8 mouse cellular contexts compared by ENCODE assay signal in genomic region chr12:112958303-112958702, GRCm38 (mm10). TPM values are rescaled to one million over a fixed set of nuclear protein-coding genes. Genes with fewer than 3 reads are reported as not detected.
DNase-seq lines count a peak whose midpoint lies in the region; ATAC-seq lines count a peak whose summit lies in the region.

No protein-coding gene starts in this region.

- no peaks in the 10 kb centered on the region for H3K27me3 ChIP-seq in embryonic facial prominence, embryonic 10.5 days (replicated peaks; ENCODE audit: low read depth, poor library complexity, severe bottlenecking)
- H3K27me3 ChIP-seq in intestine, embryonic 16.5 days (replicated peaks; ENCODE audit: control insufficient read depth, insufficient read depth, low read length), result no peaks in the 10 kb centered on the region
- H3K27me3 ChIP-seq in midbrain, embryonic 12.5 days, result no peaks in the 10 kb centered on the region

- 41% methylated on average over 4 of the region's 4 CpGs for WGBS in embryonic facial prominence, embryonic 10.5 days
- 33% methylated on average over 4 of the region's 4 CpGs for WGBS in intestine, embryonic 16.5 days
- WGBS in midbrain, embryonic 12.5 days, result 36% methylated on average over 4 of the region's 4 CpGs

- H3K4me2 ChIP-seq in intestine, embryonic 16.5 days (ENCODE audit: low read depth, low read length), result no peak overlapping the region
- H3K4me2 ChIP-seq in midbrain, embryonic 12.5 days (replicated peaks), result no peak overlapping the region

- peak; percentile 47 for ATAC-seq in intestine, embryonic 16.5 days
- peak; percentile 16; the same call in 1 of the 2 replicates for ATAC-seq in midbrain, embryonic 12.5 days (ENCODE audit: low FRiP score, low read depth)

- H3K9me3 ChIP-seq in embryonic facial prominence, embryonic 10.5 days, result no peaks in the 10 kb centered on the region
- H3K9me3 ChIP-seq in intestine, embryonic 16.5 days (ENCODE audit: control insufficient read depth, low read length), result no peaks in the 10 kb centered on the region
- H3K9me3 ChIP-seq in midbrain, embryonic 12.5 days, result no peaks in the 10 kb centered on the region

- peak; percentile 39 for DNase-seq in cerebellum, adult 9-10 months
- no peak for DNase-seq in cerebellum, adult 11 months
- peak; percentile 55 for DNase-seq in right cerebral cortex, postnatal 14 days
- no peak for DNase-seq in right cerebral cortex, postnatal 25 days
- DNase-seq in embryonic facial prominence, embryonic 10.5 days (ENCODE audit: low spot score), result peak; percentile 66
- no peak for DNase-seq in layer of hippocampus, postnatal 14 days (ENCODE audit: low spot score in 2 of 2)

- H3K9ac ChIP-seq in intestine, embryonic 16.5 days (ENCODE audit: low read depth, low read length), result no peak overlapping the region
- no peak overlapping the region for H3K9ac ChIP-seq in midbrain, embryonic 12.5 days (replicated peaks)

- peaks cover 66% of the 10 kb centered on the region for H3K36me3 ChIP-seq in embryonic facial prominence, embryonic 10.5 days (replicated peaks)
- H3K36me3 ChIP-seq in intestine, embryonic 16.5 days (ENCODE audit: control insufficient read depth, insufficient read depth, low read length), result peaks cover 21% of the 10 kb centered on the region
- peaks cover 45% of the 10 kb centered on the region for H3K36me3 ChIP-seq in midbrain, embryonic 12.5 days

- no peaks in the 10 kb centered on the region for H3K4me1 ChIP-seq in embryonic facial prominence, embryonic 10.5 days
- H3K4me1 ChIP-seq in intestine, embryonic 16.5 days (ENCODE audit: control insufficient read depth, insufficient read depth, low read length), result 0 out of 2 replicates have a peak, but pooled peaks cover 2% of the 10 kb centered on the region
- no peaks in the 10 kb centered on the region for H3K4me1 ChIP-seq in midbrain, embryonic 12.5 days

- no peak overlapping the region for H3K4me3 ChIP-seq in embryonic facial prominence, embryonic 10.5 days
- no peak overlapping the region for H3K4me3 ChIP-seq in intestine, embryonic 16.5 days (ENCODE audit: low read length)
- no peak overlapping the region for H3K4me3 ChIP-seq in midbrain, embryonic 12.5 days

- H3K27ac ChIP-seq in embryonic facial prominence, embryonic 10.5 days (replicated peaks), result no peak overlapping the region
- H3K27ac ChIP-seq in intestine, embryonic 16.5 days (ENCODE audit: low read length), result no peak overlapping the region
- H3K27ac ChIP-seq in midbrain, embryonic 12.5 days (replicated peaks), result no peak overlapping the region

RNA-seq across cellular contexts. Expression of gene Nudt14, which starts 16.4 kb away (rescaled TPM):
- polyA plus RNA-seq in embryonic facial prominence, embryonic 10.5 days (2016; fragmentation: Nextera tagmentation; extraction: Ambion mirVana), result 78.1 and 83.8 TPM in 2 replicates
- 100 and 102 TPM in 2 replicates for polyA plus RNA-seq in intestine, embryonic 16.5 days (2015; fragmentation: Nextera tagmentation; extraction: Ambion mirVana)
- 52.9 and 56.6 TPM in 2 replicates for polyA plus RNA-seq in midbrain, embryonic 12.5 days (2016; fragmentation: Nextera tagmentation; extraction: Ambion mirVana)
- total RNA-seq in layer of hippocampus, postnatal 14 days (2021), result 10 to 100 TPM in 1 of 2 experiments, 1 to 10 TPM in 1; 7.5 to 11.1 TPM

RNA-seq across cellular contexts. Expression of gene Btbd6, which starts 18.0 kb away (rescaled TPM):
- 22.3 and 23.0 TPM in 2 replicates for polyA plus RNA-seq in embryonic facial prominence, embryonic 10.5 days (2016; fragmentation: Nextera tagmentation; extraction: Ambion mirVana)
- polyA plus RNA-seq in intestine, embryonic 16.5 days (2015; fragmentation: Nextera tagmentation; extraction: Ambion mirVana), result 20.2 and 20.9 TPM in 2 replicates
- polyA plus RNA-seq in midbrain, embryonic 12.5 days (2016; fragmentation: Nextera tagmentation; extraction: Ambion mirVana), result 26.8 and 28.6 TPM in 2 replicates
- total RNA-seq in layer of hippocampus, postnatal 14 days (2021), result 10 to 100 TPM; 47.1 to 47.2 TPM

RNA-seq across cellular contexts. Expression of gene Jag2, which starts 28.7 kb away (rescaled TPM):
- 4.8 and 5.3 TPM in 2 replicates for polyA plus RNA-seq in embryonic facial prominence, embryonic 10.5 days (2016; fragmentation: Nextera tagmentation; extraction: Ambion mirVana)
- polyA plus RNA-seq in intestine, embryonic 16.5 days (2015; fragmentation: Nextera tagmentation; extraction: Ambion mirVana), result 2.2 and 2.4 TPM in 2 replicates
- polyA plus RNA-seq in midbrain, embryonic 12.5 days (2016; fragmentation: Nextera tagmentation; extraction: Ambion mirVana), result 5.8 and 7.5 TPM in 2 replicates
- total RNA-seq in layer of hippocampus, postnatal 14 days (2021), result 10 to 100 TPM; 45.2 to 50.8 TPM

RNA-seq across cellular contexts. Expression of gene Brf1, which starts 42.2 kb away (rescaled TPM):
- 59.8 and 60.9 TPM in 2 replicates for polyA plus RNA-seq in embryonic facial prominence, embryonic 10.5 days (2016; fragmentation: Nextera tagmentation; extraction: Ambion mirVana)
- polyA plus RNA-seq in intestine, embryonic 16.5 days (2015; fragmentation: Nextera tagmentation; extraction: Ambion mirVana), result 36.5 and 41.6 TPM in 2 replicates
- polyA plus RNA-seq in midbrain, embryonic 12.5 days (2016; fragmentation: Nextera tagmentation; extraction: Ambion mirVana), result 75.9 and 76.2 TPM in 2 replicates
- total RNA-seq in layer of hippocampus, postnatal 14 days (2021), result 10 to 100 TPM; 51.2 to 58.9 TPM

RNA-seq across cellular contexts. Expression of gene Pacs2, which starts 56.0 kb away (rescaled TPM):
- polyA plus RNA-seq in embryonic facial prominence, embryonic 10.5 days (2016; fragmentation: Nextera tagmentation; extraction: Ambion mirVana), result 13.7 and 14.3 TPM in 2 replicates
- polyA plus RNA-seq in intestine, embryonic 16.5 days (2015; fragmentation: Nextera tagmentation; extraction: Ambion mirVana), result 7.3 and 9.8 TPM in 2 replicates
- 27.1 and 29.9 TPM in 2 replicates for polyA plus RNA-seq in midbrain, embryonic 12.5 days (2016; fragmentation: Nextera tagmentation; extraction: Ambion mirVana)
- total RNA-seq in layer of hippocampus, postnatal 14 days (2021), result 100 to 1,000 TPM; 121 TPM

Comparison
In these comparisons a context has a peak if more than half of its experiments do, and no peak if none do; other contexts are left out.
1. DNase-seq: peak in cerebellum, adult 9-10 months (single experiment), right cerebral cortex, postnatal 14 days (single experiment) and embryonic facial prominence, embryonic 10.5 days (single experiment); none in cerebellum, adult 11 months (single experiment), right cerebral cortex, postnatal 25 days (single experiment) and layer of hippocampus, postnatal 14 days (0 of 2).